Mouse (Mus musculus) myocyte (in vitro differentiated cells): Measurements from ENCODE around the gene Irf5. TPM values are rescaled to one million over a fixed set of nuclear protein-coding genes. Genes with fewer than 3 reads are reported as not detected.

Experiments
- H3K27me3 ChIP-seq: one replicate; pipeline ENCODE4 v1.6.1; 2011; ENCODE audit not compliant: control insufficient read depth, insufficient read depth, insufficient read length
- H3K36me3 ChIP-seq: one replicate; pipeline ENCODE4 v1.6.1; 2011; ENCODE audit not compliant: control insufficient read depth, insufficient read depth
- H3K4me2 ChIP-seq: one replicate; pipeline ENCODE4 v1.6.1; 2011; ENCODE audit warnings: low read depth, control low read depth
- H3K4me3 ChIP-seq: one replicate; pipeline ENCODE4 v1.5.1; 2011; ENCODE audit warnings: mild to moderate bottlenecking, control low read depth, moderate library complexity
- H3K79me2 ChIP-seq: one replicate; pipeline ENCODE4 v1.6.1; 2011; ENCODE audit not compliant: control insufficient read depth, insufficient read depth
- H3ac ChIP-seq: one replicate; pipeline ENCODE4 v1.6.1; 2011; ENCODE audit not compliant: control insufficient read depth, insufficient read length
- CEBPB ChIP-seq: IDR thresholded peaks from 2 replicates; pipeline ENCODE4 v1.6.1; 2011; ENCODE audit warnings: mild to moderate bottlenecking, moderate library complexity; ENCODE audit not compliant: poor library complexity, insufficient read depth, severe bottlenecking
- E2F4 ChIP-seq: IDR thresholded peaks from one replicate; pipeline ENCODE4 v1.6.1; 2011; ENCODE audit warnings: mild to moderate bottlenecking, control low read depth, moderate library complexity; ENCODE audit not compliant: insufficient read depth
- MAX ChIP-seq: IDR thresholded peaks from one replicate; pipeline ENCODE4 v1.6.1; 2011; ENCODE audit warnings: low read depth, mild to moderate bottlenecking, control low read depth
- MYOD1 ChIP-seq, 3 experiments: IDR thresholded peaks; one replicate each; pipeline ENCODE4 v1.6.1; 2011; ENCODE audit warnings: control low read depth in 2 of 3, low read depth in 2 of 3, mild to moderate bottlenecking in 2 of 3, moderate library complexity in 1 of 3; ENCODE audit not compliant: insufficient read length in 2 of 3, control insufficient read depth in 1 of 3
- MYOG ChIP-seq, 3 experiments: IDR thresholded peaks; one replicate each; pipeline ENCODE4 v1.6.1; 2011; ENCODE audit warnings: control low read depth in 2 of 3, low read depth in 2 of 3, mild to moderate bottlenecking in 2 of 3; ENCODE audit not compliant: insufficient read length in 2 of 3, control insufficient read depth in 1 of 3, insufficient read depth in 1 of 3
- POLR2A ChIP-seq: IDR thresholded peaks from one replicate; pipeline ENCODE4 v1.6.1; 2011; ENCODE audit warnings: low read depth, mild to moderate bottlenecking, control low read depth, moderate library complexity; ENCODE audit not compliant: insufficient read length
- POLR2AphosphoS2 ChIP-seq: IDR thresholded peaks from one replicate; pipeline ENCODE4 v1.6.1; 2011; ENCODE audit warnings: low read depth, control low read depth; ENCODE audit not compliant: insufficient read length
- REST ChIP-seq: IDR thresholded peaks from one replicate; pipeline ENCODE4 v1.6.1; 2011; ENCODE audit warnings: mild to moderate bottlenecking, control low read depth, moderate library complexity; ENCODE audit not compliant: insufficient read depth, insufficient read length
- SRF ChIP-seq: IDR thresholded peaks from one replicate; pipeline ENCODE4 v1.6.1; 2011; ENCODE audit warnings: low read depth; ENCODE audit not compliant: control insufficient read depth, insufficient read length
- TCF12 ChIP-seq: IDR thresholded peaks from one replicate; pipeline ENCODE4 v1.6.1; 2011; ENCODE audit warnings: mild to moderate bottlenecking, control low read depth; ENCODE audit not compliant: poor library complexity, insufficient read depth, severe bottlenecking
- TCF3 ChIP-seq: IDR thresholded peaks from one replicate; pipeline ENCODE4 v1.6.1; 2011; ENCODE audit warnings: low read depth, control low read depth; ENCODE audit not compliant: insufficient read length
- USF1 ChIP-seq: IDR thresholded peaks from one replicate; pipeline ENCODE4 v1.6.1; 2011; ENCODE audit warnings: low read depth, mild to moderate bottlenecking, control low read depth, moderate library complexity
- polyA plus RNA-seq: library from polyadenylated mRNA; unstranded; fragments of >200 nt; fragmentation: generic; extraction: Trizol; gene quantifications from one replicate; pipeline ENCODE4 v1.2.1, GENCODE M21; 2012; ENCODE audit warnings: missing spikeins

Irf5 gene
- polyA plus RNA-seq, 1 experiment: 0.32 TPM

GRCm38 (mm10) chr6:29496270-29496669 lies 30.2 kb upstream of the Irf5 start:
- TF ChIP-seq TCF12: no peak
- no peak for TF ChIP-seq MYOG (IDR thresholded peaks at IDR 0.05; ENCODE audit: control insufficient read depth in 1 of 3, insufficient read depth in 1 of 3, insufficient read length in 2 of 3, low read depth in 2 of 3)
- TF ChIP-seq TCF3: no peak
- no peak for TF ChIP-seq POLR2A
- TF ChIP-seq SRF: no peak
- TF ChIP-seq CEBPB: no peak
- no peak for TF ChIP-seq MYOD1 (IDR thresholded peaks at IDR 0.05; ENCODE audit: control insufficient read depth in 1 of 3, insufficient read length in 2 of 3, low read depth in 2 of 3)
- TF ChIP-seq E2F4: no peak
- no peak overlapping the region for H3K4me3 ChIP-seq
- peaks cover 28% of the 10 kb centered on the region for H3K27me3 ChIP-seq
- no peaks in the 10 kb centered on the region for H3K36me3 ChIP-seq
- no peak overlapping the region for H3K4me2 ChIP-seq
- H3ac ChIP-seq: no peak overlapping the region
- H3K79me2 ChIP-seq: no peaks in the 10 kb centered on the region

- no peak for TF ChIP-seq TCF3
- no peak for TF ChIP-seq E2F4
- H3K4me2 ChIP-seq: no peak overlapping the region
- H3ac ChIP-seq: no peak overlapping the region
- H3K27me3 ChIP-seq: peaks cover 37% of the 10 kb centered on the region
- H3K36me3 ChIP-seq: no peaks in the 10 kb centered on the region
- no peak overlapping the region for H3K4me3 ChIP-seq
- no peaks in the 10 kb centered on the region for H3K79me2 ChIP-seq
These were observed 28.6 kb upstream of the Irf5 start for GRCm38 (mm10) chr6:29497791-29498190.

- no peaks in the 10 kb centered on the region for H3K79me2 ChIP-seq
- H3K36me3 ChIP-seq: no peaks in the 10 kb centered on the region
- H3K27me3 ChIP-seq: peaks cover 52% of the 10 kb centered on the region
- no peak overlapping the region for H3ac ChIP-seq
- H3K4me2 ChIP-seq: no peak overlapping the region
- H3K4me3 ChIP-seq: no peak overlapping the region
- TF ChIP-seq MYOD1 (IDR thresholded peaks at IDR 0.05; ENCODE audit: control insufficient read depth in 1 of 3, insufficient read length in 2 of 3, low read depth in 2 of 3): no peak
- TF ChIP-seq MAX: no peak
- no peak for TF ChIP-seq TCF3
- no peak for TF ChIP-seq POLR2A
- TF ChIP-seq POLR2AphosphoS2: no peak
- TF ChIP-seq E2F4: no peak
- no peak for TF ChIP-seq SRF
- no peak for TF ChIP-seq CEBPB
- no peak for TF ChIP-seq MYOG (IDR thresholded peaks at IDR 0.05; ENCODE audit: control insufficient read depth in 1 of 3, insufficient read depth in 1 of 3, insufficient read length in 2 of 3, low read depth in 2 of 3)
- no peak for TF ChIP-seq REST
- no peak for TF ChIP-seq USF1
- TF ChIP-seq TCF12: no peak
These were observed 26.2 kb upstream of the Irf5 start for GRCm38 (mm10) chr6:29500177-29500576.

GRCm38 (mm10) chr6:29500810-29501209 lies 25.6 kb upstream of the Irf5 start:
- Histone ChIP-seq H3K27me3 (peaks cover 53% of the 10 kb centered on the region), H3K36me3 (no peaks in the 10 kb centered on the region), H3K79me2 (no peaks in the 10 kb centered on the region), H3K4me3 (no peak overlapping the region), H3K4me2 (no peak overlapping the region), H3ac (no peak overlapping the region)
- TF ChIP-seq USF1 (no peak), POLR2A (no peak), SRF (no peak), E2F4 (no peak), TCF3 (no peak), CEBPB (no peak), POLR2AphosphoS2 (no peak)

GRCm38 (mm10) chr6:29501599-29501998 lies 24.8 kb upstream of the Irf5 start:
- Histone ChIP-seq H3K27me3 (peaks cover 53% of the 10 kb centered on the region), H3K79me2 (no peaks in the 10 kb centered on the region), H3K4me2 (no peak overlapping the region), H3K4me3 (no peak overlapping the region), H3ac (no peak overlapping the region), H3K36me3 (no peaks in the 10 kb centered on the region)
- TF ChIP-seq SRF (no peak), E2F4 (no peak), CEBPB (no peak), POLR2A (no peak)

- no peak overlapping the region for H3ac ChIP-seq
- H3K79me2 ChIP-seq: no peaks in the 10 kb centered on the region
- no peak for TF ChIP-seq POLR2A
- TF ChIP-seq CEBPB: no peak
- TF ChIP-seq MYOD1 (IDR thresholded peaks at IDR 0.05; ENCODE audit: control insufficient read depth in 1 of 3, insufficient read length in 2 of 3, low read depth in 2 of 3): no peak
- TF ChIP-seq TCF12: no peak
- no peak for TF ChIP-seq SRF
- peaks cover 59% of the 10 kb centered on the region for H3K27me3 ChIP-seq
- H3K4me2 ChIP-seq: no peak overlapping the region
- H3K4me3 ChIP-seq: no peak overlapping the region
- H3K36me3 ChIP-seq: no peaks in the 10 kb centered on the region
These were observed 20.9 kb upstream of the Irf5 start for GRCm38 (mm10) chr6:29505493-29505892.
